In the genomic region with DNA sequence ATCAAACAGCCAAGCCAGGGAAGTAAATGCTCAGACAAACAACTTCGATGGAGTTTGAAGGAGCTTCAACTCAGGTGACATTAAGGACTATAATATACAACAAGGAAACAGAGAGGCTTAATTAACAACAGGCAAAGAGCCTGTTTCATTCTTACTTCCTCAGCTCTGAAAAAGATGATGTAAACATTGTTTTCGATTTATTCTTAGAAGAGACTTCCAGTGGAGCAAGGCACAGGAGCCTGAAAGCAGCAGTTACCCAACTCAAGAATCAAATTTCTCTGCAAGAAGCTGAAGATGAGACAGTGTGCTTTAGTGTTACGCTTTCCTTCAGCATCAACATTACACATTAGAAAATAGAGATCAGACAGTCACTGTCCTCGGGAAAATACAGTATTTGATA, we compare ENCODE assay signal across 24 mouse cellular contexts.
"Had no signal": no experiment of that assay in that cellular context is flagged by ENCODE, and none has a peak within 500 bp of the region (broad histone marks: within the 10 kb centered on the region; RNA-seq: fewer than 3 reads in every experiment).

No protein-coding gene starts in this region.

- H3K4me3 ChIP-seq: heart, adult 2 months; heart, embryonic 12.5 days; hindbrain, embryonic 10.5 days; hindbrain, embryonic 13.5 days; hindbrain, embryonic 15.5 days; kidney, embryonic 15.5 days; limb, embryonic 13.5 days; limb, embryonic 15.5 days; liver, embryonic 12.5 days had no signal

- DNase-seq: gastrocnemius, postnatal 25 days; heart, adult 11 months; heart, adult 2 months; heart, postnatal 10 days; heart, postnatal 4 days; kidney, adult 11 months; kidney, adult 2 months; kidney, adult 9 months; kidney, postnatal 14 days; kidney, postnatal 36 days; layer of hippocampus, adult 9-11 months; layer of hippocampus, postnatal 36 days; left cerebral cortex, postnatal 4 days had no signal

- H3K27ac ChIP-seq: heart, adult 2 months; hindbrain, embryonic 10.5 days; hindbrain, embryonic 13.5 days; hindbrain, embryonic 15.5 days; hindbrain, postnatal 0 days; kidney, embryonic 15.5 days; kidney, postnatal 0 days; limb, embryonic 13.5 days; limb, embryonic 15.5 days; liver, embryonic 12.5 days had no signal

- H3K9ac ChIP-seq: heart, embryonic 12.5 days; hindbrain, embryonic 13.5 days; hindbrain, embryonic 15.5 days; kidney, embryonic 15.5 days; limb, embryonic 13.5 days; limb, embryonic 15.5 days; liver, embryonic 12.5 days had no signal

- H3K4me2 ChIP-seq: heart, embryonic 12.5 days; hindbrain, embryonic 13.5 days; hindbrain, embryonic 15.5 days; kidney, embryonic 15.5 days; limb, embryonic 13.5 days; limb, embryonic 15.5 days; liver, embryonic 12.5 days had no signal

- H3K4me1 ChIP-seq: heart, embryonic 12.5 days; hindbrain, embryonic 10.5 days; hindbrain, embryonic 13.5 days; hindbrain, embryonic 15.5 days; kidney, embryonic 15.5 days; limb, embryonic 13.5 days; limb, embryonic 15.5 days; liver, embryonic 12.5 days had no signal

- H3K27me3 ChIP-seq: heart, embryonic 12.5 days; hindbrain, embryonic 13.5 days; hindbrain, embryonic 15.5 days; kidney, embryonic 15.5 days; limb, embryonic 13.5 days; limb, embryonic 15.5 days; liver, embryonic 12.5 days had no signal

- H3K36me3 ChIP-seq: heart, embryonic 12.5 days; hindbrain, embryonic 10.5 days; hindbrain, embryonic 13.5 days; hindbrain, embryonic 15.5 days; kidney, embryonic 15.5 days; limb, embryonic 13.5 days; limb, embryonic 15.5 days; liver, embryonic 12.5 days had no signal

- ATAC-seq: hindbrain, postnatal 0 days; intestine, embryonic 16.5 days; liver, embryonic 12.5 days had no signal

- H3K9me3 ChIP-seq: heart, embryonic 12.5 days; hindbrain, embryonic 10.5 days; hindbrain, embryonic 13.5 days; hindbrain, embryonic 15.5 days; kidney, embryonic 15.5 days; limb, embryonic 13.5 days; limb, embryonic 15.5 days; liver, embryonic 12.5 days had no signal
